Mouse (Mus musculus): ENCODE results near the gene Dnm1. TPM values are rescaled to one million over a fixed set of nuclear protein-coding genes. Genes with fewer than 3 reads are reported as not detected.
A peak's percentile ranks its signal among the peaks of the same experiment; 100 is the strongest.

Dnm1 gene
- total RNA-seq, 2 experiments from 2014 or later, result 9.0 to 9.6 TPM

DNA sequence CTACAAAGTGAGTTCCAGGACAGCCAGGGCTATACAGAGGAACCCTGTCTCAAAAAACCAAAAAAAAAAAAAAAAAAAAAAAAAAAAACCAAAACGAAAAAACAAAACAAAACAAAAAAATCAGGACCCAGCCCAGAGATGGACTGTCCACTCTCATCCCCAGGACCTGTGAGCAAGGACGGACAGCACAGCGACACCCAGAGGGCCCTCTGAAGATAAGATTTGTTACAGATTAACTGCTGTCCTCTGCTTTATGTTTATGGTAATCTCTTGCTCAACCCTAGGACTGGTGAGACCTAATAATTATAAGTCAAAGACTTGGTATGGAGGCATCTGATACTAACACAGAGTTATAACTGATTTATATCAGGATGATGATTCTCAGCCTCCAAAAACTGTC lies 77.3 kb downstream of the Dnm1 start:
- no peak for DNase-seq

DNA sequence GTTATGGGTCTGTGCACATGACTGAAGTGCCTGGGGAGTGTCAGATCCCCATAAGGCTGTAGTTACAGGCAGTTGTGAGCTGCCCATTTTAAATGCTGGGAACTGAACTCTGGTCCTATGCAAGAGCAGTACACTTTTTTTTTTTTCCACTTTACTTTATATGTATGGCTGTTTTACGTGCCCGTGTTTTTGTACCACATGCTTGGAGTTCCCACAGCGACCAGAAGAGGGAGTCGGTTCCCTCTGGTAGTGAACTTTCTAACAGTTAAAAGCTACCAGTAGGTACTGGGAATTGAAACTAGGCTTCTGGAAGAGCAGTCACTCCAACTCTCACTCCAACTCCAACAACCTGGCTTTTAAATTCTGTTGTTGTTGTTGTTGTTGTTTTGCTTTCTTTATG lies 92.5 kb downstream of the Dnm1 start:
- DNase-seq, result peak; percentile 61

DNA sequence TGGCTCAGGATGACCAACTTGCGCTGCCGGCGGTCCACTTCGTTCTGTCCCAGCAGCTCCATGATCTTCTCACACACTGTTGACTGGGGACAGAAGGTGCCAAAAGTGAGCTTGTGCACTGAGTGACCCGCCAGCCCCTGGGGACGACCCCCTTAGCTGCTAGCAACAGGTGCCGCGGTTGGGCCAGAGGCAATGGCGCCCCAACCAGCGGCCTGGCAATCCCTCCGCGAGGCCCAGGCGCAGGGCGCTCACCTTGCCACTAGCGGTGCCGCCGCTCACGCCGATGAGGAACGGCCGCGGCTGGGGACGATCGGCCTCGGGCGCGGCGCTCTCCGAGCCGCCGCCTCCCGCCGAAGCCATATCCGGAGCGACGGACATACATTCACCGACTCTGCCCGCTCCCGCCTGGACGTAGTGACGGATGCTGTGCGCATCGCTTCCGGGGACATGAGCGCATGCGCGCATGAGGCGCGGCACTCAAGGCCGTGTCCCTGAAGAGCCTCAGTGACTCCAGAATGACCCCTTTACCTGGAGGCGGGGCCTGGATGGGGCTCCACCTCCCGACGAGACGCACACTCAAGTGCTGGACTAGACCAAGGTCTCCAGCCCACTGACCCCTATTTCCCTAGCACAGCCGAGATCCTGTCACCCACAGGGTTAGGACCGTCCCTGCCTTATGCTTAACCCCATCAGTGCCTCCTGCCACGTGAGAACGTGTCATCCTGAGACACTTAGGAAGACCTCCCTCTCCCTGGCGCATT lies 93.3 kb downstream of the Dnm1 start, which contains the start of gene Uck1:
Gene Uck1 (minus strand): TSS at position 503 of the 761 bp plus-strand sequence.
- peak; percentile 89 for DNase-seq

DNA sequence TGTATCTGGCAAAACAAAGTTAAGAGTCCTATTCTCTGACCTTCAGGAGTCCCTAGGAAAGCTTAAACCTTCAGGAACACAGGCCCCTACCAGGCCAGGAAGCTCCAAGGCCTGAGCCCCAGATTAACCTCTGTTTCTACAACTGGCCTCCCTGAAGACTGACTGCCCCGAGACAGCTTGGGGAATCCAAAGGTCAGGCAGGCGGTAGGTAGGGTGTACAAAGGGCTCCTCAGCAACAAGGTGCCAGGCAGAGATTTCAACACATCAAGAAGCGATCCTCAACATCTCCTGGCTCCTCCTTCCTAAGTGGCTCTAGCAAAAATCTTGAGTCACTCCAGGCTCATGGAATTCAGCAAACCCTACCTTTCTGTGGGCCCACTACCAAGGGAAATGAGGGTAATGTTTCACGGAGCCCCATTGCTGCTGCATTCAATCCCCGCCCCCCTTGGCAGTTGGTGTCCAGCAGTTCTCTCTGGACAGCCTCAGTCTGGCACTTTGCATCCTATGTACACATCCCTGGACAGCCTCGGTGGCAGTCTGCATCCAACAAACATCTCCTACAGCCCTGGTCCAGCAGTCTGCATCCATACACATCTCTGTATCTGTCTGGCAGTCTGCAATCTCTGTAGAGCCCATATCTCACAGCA lies 94.1 kb downstream of the Dnm1 start:
- DNase-seq, result no peak

Small RNA genes within 50 kb of the gene (microRNA-seq; reads per million reads assigned to microRNA genes)
- gene Gm23363 (0 to 1.4 reads per million in 2 experiments), gene Mir199b (53.2 to 93.3 reads per million in 2 experiments)

Other genes with a start within 250 kb of the Dnm1 start
- 100 to 1,000 TPM; 138 to 145 TPM for gene Prrc2b, start 202.3 kb downstream of the Dnm1 start, total RNA-seq (2021)
- 10 to 100 TPM; 18.0 to 19.1 TPM for gene Pomt1, start 116.7 kb downstream of the Dnm1 start, total RNA-seq (2021)
- 10 to 100 TPM; 25.3 to 29.7 TPM for gene Uck1, start 93.2 kb downstream of the Dnm1 start, total RNA-seq (2021)
- 10 to 100 TPM; 75.1 to 78.1 TPM for gene Golga2, start 66.0 kb downstream of the Dnm1 start, total RNA-seq (2021)
- gene Swi5, start 65.3 kb downstream of the Dnm1 start, total RNA-seq (2021), result 100 to 1,000 TPM; 181 to 193 TPM
- gene Ciz1, start 1.0 kb downstream of the Dnm1 start, total RNA-seq (2021), result 10 to 100 TPM; 34.5 to 48.3 TPM
- 10 to 100 TPM; 43.7 to 47.6 TPM for gene 1110008P14Rik, start 28.6 kb upstream of the Dnm1 start, total RNA-seq (2021)
- 1 to 10 TPM; 3.1 to 3.4 TPM for gene Lcn2, start 34.9 kb upstream of the Dnm1 start, total RNA-seq (2021)
- 10 to 100 TPM; 59.7 to 60.2 TPM for gene Ptges2, start 42.6 kb upstream of the Dnm1 start, total RNA-seq (2021)
- 1 to 10 TPM; 3.5 to 3.6 TPM for gene Naif1, start 97.1 kb upstream of the Dnm1 start, total RNA-seq (2021)
- 10 to 100 TPM; 16.4 to 22.2 TPM for gene Slc25a25, start 98.1 kb upstream of the Dnm1 start, total RNA-seq (2021)
- gene Fam102a, start 182.0 kb upstream of the Dnm1 start, total RNA-seq (2021), result 10 to 100 TPM in 1 of 2 experiments, 1 to 10 TPM in 1; 9.9 to 11.0 TPM
- 10 to 100 TPM; 32.5 to 34.4 TPM for gene Dpm2, start 217.5 kb upstream of the Dnm1 start, total RNA-seq (2021)
- under 1 TPM in 1 of 2 experiments, not detected in 1; 0.26 TPM for gene Pip5kl1, start 221.5 kb upstream of the Dnm1 start, total RNA-seq (2021)
- gene 9430097D07Rik, start 222.3 kb upstream of the Dnm1 start, total RNA-seq (2021), result not detected
- gene St6galnac4, start 233.8 kb upstream of the Dnm1 start, total RNA-seq (2021), result 10 to 100 TPM; 31.6 to 38.6 TPM
- gene St6galnac6, start 246.4 kb upstream of the Dnm1 start, total RNA-seq (2021), result 10 to 100 TPM; 77.5 to 82.7 TPM